Mouse (Mus musculus) kidney, embryonic 16.5 days (tissue): ENCODE measurements at regions not wholly inside any gene's neighbourhood (a gene's known extent, or its start where the extent isn't known, plus 50 kb on each side); places are given as distances from the start of the nearest gene placed in this dataset.
"Not testable (repeated sequence)": the region's sequence is repeated elsewhere in the genome, so short reads cannot be mapped to it uniquely, and the experiment has no call there.

ENCODE experiments used
- ATAC-seq: fragments of 200-750 bp; cut with Nextera tagmentation; 2 replicates; pipeline ENCODE4 v1.8.0; 2017; ENCODE audit warnings: moderate TSS enrichment; ENCODE audit not compliant: low FRiP score, low TSS enrichment
- H3K27ac ChIP-seq: fragments of 300-500 bp; sonication (generic); 2 replicates; pipeline ENCODE4 v1.5.1; 2014; ENCODE audit warnings: low read length
- H3K27me3 ChIP-seq: fragments of 300-500 bp; sonication (generic); 2 replicates; pipeline ENCODE4 v1.6.1; 2014; ENCODE audit warnings: low read length, control low read depth, mixed read lengths; ENCODE audit not compliant: insufficient read depth
- H3K36me3 ChIP-seq: fragments of 300-500 bp; sonication (generic); 2 replicates; pipeline ENCODE4 v1.6.1; 2014; ENCODE audit warnings: low read length, control low read depth, mixed read lengths; ENCODE audit not compliant: insufficient read depth
- H3K4me1 ChIP-seq: fragments of 300-500 bp; sonication (generic); 2 replicates; pipeline ENCODE4 v1.6.1; 2014; ENCODE audit warnings: low read length, control low read depth, mixed read lengths; ENCODE audit not compliant: insufficient read depth
- H3K4me2 ChIP-seq: fragments of 300-500 bp; sonication (generic); replicated peaks from 2 replicates; pipeline ENCODE4 v1.6.1; 2014; ENCODE audit warnings: low read depth, low read length
- H3K4me3 ChIP-seq: fragments of 300-500 bp; sonication (generic); 2 replicates; pipeline ENCODE4 v1.5.1; 2014; ENCODE audit warnings: mild to moderate bottlenecking, low read length
- H3K9ac ChIP-seq: fragments of 300-500 bp; sonication (generic); replicated peaks from 2 replicates; pipeline ENCODE4 v1.6.1; 2014; ENCODE audit warnings: low read length
- H3K9me3 ChIP-seq: fragments of 300-500 bp; sonication (generic); 2 replicates; pipeline ENCODE4 v1.6.1; 2016; ENCODE audit warnings: low read length, control low read depth
- WGBS: fragments of 180-500 bp; shearing (Covaris S2); extraction: QIAGEN DNeasy Blood & Tissue Kit; methylation state at CpG from one replicate; pipeline ENCODE4 v1.1.7; 2014; 5-methylcytosine and 5-hydroxymethylcytosine counted together

GRCm38 (mm10) chr12:106311831-106312600 lies 302.0 kb downstream of the Vrk1 start:
- no peak overlapping the region for H3K27ac ChIP-seq
- H3K9me3 ChIP-seq: no peaks in the 10 kb centered on the region
- no peak for ATAC-seq
- 74% methylated on average over 17 of the region's 17 CpGs for WGBS
- no peak overlapping the region for H3K9ac ChIP-seq
- no peaks in the 10 kb centered on the region for H3K36me3 ChIP-seq
- H3K27me3 ChIP-seq: no peaks in the 10 kb centered on the region; the same call in 1 of the 2 replicates
- no peak overlapping the region for H3K4me2 ChIP-seq
- H3K4me3 ChIP-seq: no peak overlapping the region
- H3K4me1 ChIP-seq: no peaks in the 10 kb centered on the region

GRCm38 (mm10) chr12:106317738-106318137 lies 307.7 kb downstream of the Vrk1 start:
- Histone ChIP-seq H3K4me2 (no peak overlapping the region), H3K27me3 (no peaks in the 10 kb centered on the region), H3K4me1 (no peaks in the 10 kb centered on the region), H3K9me3 (no peaks in the 10 kb centered on the region), H3K27ac (no peak overlapping the region), H3K4me3 (no peak overlapping the region), H3K9ac (no peak overlapping the region), H3K36me3 (no peaks in the 10 kb centered on the region)
- ATAC-seq: no peak
- 81% methylated on average over 16 of the region's 16 CpGs for WGBS

GRCm38 (mm10) chr12:106321511-106321910 lies 311.5 kb downstream of the Vrk1 start:
- H3K9ac ChIP-seq: no peak overlapping the region
- no peaks in the 10 kb centered on the region for H3K4me1 ChIP-seq
- H3K4me3 ChIP-seq: no peak overlapping the region
- no peak for ATAC-seq
- no peak overlapping the region for H3K27ac ChIP-seq
- no peak overlapping the region for H3K4me2 ChIP-seq
- no peaks in the 10 kb centered on the region for H3K36me3 ChIP-seq
- H3K9me3 ChIP-seq: no peaks in the 10 kb centered on the region
- no peaks in the 10 kb centered on the region for H3K27me3 ChIP-seq
- WGBS: 85% methylated on average over 7 of the region's 7 CpGs

- Histone ChIP-seq H3K4me3 (no peak overlapping the region), H3K4me1 (no peaks in the 10 kb centered on the region), H3K9ac (no peak overlapping the region), H3K4me2 (no peak overlapping the region), H3K36me3 (no peaks in the 10 kb centered on the region), H3K27ac (no peak overlapping the region), H3K27me3 (no peaks in the 10 kb centered on the region), H3K9me3 (0 out of 2 replicates have a peak, but pooled peaks cover 3% of the 10 kb centered on the region)
- 54% methylated on average over 4 of the region's 4 CpGs for WGBS
- ATAC-seq: no peak
Measured at GRCm38 (mm10) chr12:106326611-106327010, 316.6 kb downstream of the Vrk1 start.

GRCm38 (mm10) chr12:106327351-106327750 lies 317.3 kb downstream of the Vrk1 start:
- WGBS: 81% methylated on average over 5 of the region's 5 CpGs
- H3K36me3 ChIP-seq: no peaks in the 10 kb centered on the region

GRCm38 (mm10) chr12:106357867-106358266 lies 347.8 kb downstream of the Vrk1 start:
- H3K4me1 ChIP-seq: no peaks in the 10 kb centered on the region
- H3K4me3 ChIP-seq: no peak overlapping the region
- no peak for ATAC-seq
- 85% methylated on average over 9 of the region's 9 CpGs for WGBS
- H3K27ac ChIP-seq: no peak overlapping the region
- no peak overlapping the region for H3K9ac ChIP-seq
- no peaks in the 10 kb centered on the region for H3K27me3 ChIP-seq
- H3K36me3 ChIP-seq: no peaks in the 10 kb centered on the region
- no peak overlapping the region for H3K4me2 ChIP-seq
- no peaks in the 10 kb centered on the region for H3K9me3 ChIP-seq

More at GRCm38 (mm10) chr12:106327351-106327750, 317.3 kb downstream of the Vrk1 start:
- H3K4me2 ChIP-seq: no peak overlapping the region
- H3K4me3 ChIP-seq: no peak overlapping the region
- H3K4me1 ChIP-seq: no peaks in the 10 kb centered on the region
- H3K27ac ChIP-seq: no peak overlapping the region
- no peak overlapping the region for H3K9ac ChIP-seq
- ATAC-seq: no peak
- H3K27me3 ChIP-seq: no peaks in the 10 kb centered on the region
- 0 out of 2 replicates have a peak, but pooled peaks cover 3% of the 10 kb centered on the region for H3K9me3 ChIP-seq

GRCm38 (mm10) chr12:106361646-106362045 lies 351.6 kb downstream of the Vrk1 start:
- H3K27me3 ChIP-seq, ATAC-seq, H3K27ac ChIP-seq, H3K4me2 ChIP-seq, H3K9me3 ChIP-seq, H3K4me3 ChIP-seq, H3K36me3 ChIP-seq, H3K4me1 ChIP-seq, H3K9ac ChIP-seq: not testable (repeated sequence)
- WGBS: 21% methylated on average over 7 of the region's 7 CpGs

- 75% methylated on average over 12 of the region's 12 CpGs for WGBS
- Histone ChIP-seq H3K27ac (no peak overlapping the region), H3K9ac (no peak overlapping the region), H3K27me3 (peaks cover 16% of the 10 kb centered on the region), H3K9me3 (no peaks in the 10 kb centered on the region), H3K4me1 (peaks cover 5% of the 10 kb centered on the region; the same call in 1 of the 2 replicates), H3K4me3 (no peak overlapping the region), H3K4me2 (no peak overlapping the region), H3K36me3 (no peaks in the 10 kb centered on the region)
- no peak for ATAC-seq
Measured at GRCm38 (mm10) chr12:106374840-106375375, 364.9 kb downstream of the Vrk1 start.

GRCm38 (mm10) chr12:106375886-106376285 lies 365.9 kb downstream of the Vrk1 start:
- peaks cover 17% of the 10 kb centered on the region for H3K27me3 ChIP-seq
- no peaks in the 10 kb centered on the region for H3K9me3 ChIP-seq
- peaks cover 5% of the 10 kb centered on the region; the same call in 1 of the 2 replicates for H3K4me1 ChIP-seq
- H3K4me3 ChIP-seq: no peak overlapping the region
- ATAC-seq: no peak
- no peaks in the 10 kb centered on the region for H3K36me3 ChIP-seq
- H3K27ac ChIP-seq: no peak overlapping the region
- H3K9ac ChIP-seq: no peak overlapping the region
- WGBS: 85% methylated on average over 13 of the region's 13 CpGs
- H3K4me2 ChIP-seq: no peak overlapping the region

GRCm38 (mm10) chr12:106376783-106377182 lies 366.8 kb downstream of the Vrk1 start:
- Histone ChIP-seq H3K9me3 (no peaks in the 10 kb centered on the region), H3K27ac (no peak overlapping the region), H3K36me3 (no peaks in the 10 kb centered on the region), H3K4me2 (no peak overlapping the region), H3K4me1 (peaks cover 5% of the 10 kb centered on the region; the same call in 1 of the 2 replicates), H3K4me3 (no peak overlapping the region), H3K27me3 (peaks cover 17% of the 10 kb centered on the region), H3K9ac (no peak overlapping the region)
- 85% methylated on average over 12 of the region's 12 CpGs for WGBS
- ATAC-seq: no peak
